Mouse (Mus musculus): ENCODE measurements around the gene Spon1.

DNA sequence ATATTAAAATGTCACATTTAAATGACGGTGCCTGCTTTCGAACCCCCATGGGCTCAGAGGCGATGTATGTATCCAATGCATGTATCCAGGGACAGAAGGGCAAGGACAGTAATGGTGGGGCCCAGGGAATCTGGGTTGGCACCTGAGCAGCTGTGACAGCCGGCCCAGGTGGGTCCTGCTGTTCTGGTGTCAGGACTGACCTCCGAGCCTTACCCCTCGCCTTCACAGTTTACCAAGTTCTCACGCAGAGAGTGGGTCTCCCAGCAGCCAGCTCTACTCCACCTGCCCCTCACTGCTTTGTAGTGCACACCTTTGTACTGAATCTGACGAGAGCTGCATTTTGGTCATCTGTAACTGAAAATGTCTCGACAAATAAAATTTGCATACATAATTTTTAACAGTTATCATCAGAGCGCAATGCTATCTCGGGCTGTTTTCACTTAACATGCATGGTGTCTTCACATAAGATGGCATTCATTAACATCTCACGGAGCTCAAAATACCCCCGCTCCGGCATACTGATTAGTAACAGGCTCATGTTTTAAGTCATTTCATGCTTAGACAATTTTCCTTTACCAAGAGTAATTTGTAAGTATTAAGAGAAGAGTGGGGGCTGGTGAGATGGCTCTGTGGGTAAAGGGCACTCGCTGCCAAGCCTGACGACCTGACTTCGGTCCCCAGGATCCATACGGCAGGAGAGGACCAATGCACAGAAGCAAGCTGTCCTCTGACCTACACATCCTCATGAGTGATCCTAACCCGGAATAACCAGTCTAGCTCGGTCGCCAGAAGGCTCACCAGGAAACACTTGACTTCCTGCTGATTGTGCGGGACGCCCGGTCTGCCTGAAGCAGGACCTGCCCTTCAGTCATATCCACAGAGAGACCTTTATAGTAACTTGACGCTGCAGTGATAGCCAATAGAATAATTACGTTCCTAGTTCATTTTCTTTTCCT is 277.5 kb downstream of the Spon1 start:
- TF ChIP-seq POLR2A (IDR thresholded peaks at IDR 0.05; ENCODE audit: low read depth, low read length), result no peak
- TF ChIP-seq CTCF (IDR thresholded peaks at IDR 0.05; ENCODE audit: extremely low read depth, insufficient read depth, insufficient read length, insufficient replicate concordance), result no peak
